Mouse (Mus musculus) adrenal gland, postnatal 36 days (tissue): ENCODE data around the gene Cck. TPM values are rescaled to one million over a fixed set of nuclear protein-coding genes. Genes with fewer than 3 reads are reported as not detected.

Source experiments
- DNase-seq, 2 experiments: peaks; one replicate each; pipeline ENCODE4 v3.0.0; 2021; ENCODE audit warnings: mixed read lengths in 1 of 2
- long read RNA-seq, 2 experiments: library from polyadenylated mRNA; stranded (forward); transcript quantifications; one replicate each; pipeline ENCODE4 v2.0.0; 2021; ENCODE audit warnings: borderline sequencing depth in 2 of 2
- total RNA-seq, 2 experiments: library from RNA; stranded (reverse); gene quantifications; 2 replicates each; pipeline ENCODE4 v1.2.3; 2021

Gene Cck
- total RNA-seq, result under 1 TPM in 1 of 2 experiments, not detected in 1; 0.99 TPM
- long read RNA-seq, experiment 1, result 0 reads
- long read RNA-seq, experiment 2, result 0 reads

- DNase-seq, result peak in 1 of 2 experiments; percentile 24
These were observed at the start of gene Cck for GRCm38 (mm10) chr9:121495529-121495928. Gene Cck, minus strand, starts transcription at chr9:121495694.

GRCm38 (mm10) chr9:121541530-121541929, 46.0 kb upstream of the Cck start:
- DNase-seq, result no peak

DNA sequence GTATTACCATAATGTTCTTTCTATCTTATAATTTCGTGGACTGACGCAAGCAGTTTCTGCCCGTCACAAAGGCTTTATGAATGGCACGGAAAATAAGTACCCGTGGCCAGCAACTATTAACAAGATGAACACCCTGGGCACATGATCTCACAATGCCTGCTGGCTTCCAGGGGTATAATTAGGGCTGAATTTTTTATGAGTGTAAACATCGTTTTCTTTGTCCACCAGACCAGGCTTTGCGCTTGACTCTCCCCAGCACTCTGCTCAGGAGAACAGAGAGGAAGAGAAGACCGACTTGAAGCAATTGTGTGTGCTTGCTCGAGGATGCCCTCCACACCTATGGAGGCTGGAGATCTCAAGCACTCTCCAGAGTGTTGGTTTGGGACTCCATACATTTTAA, 37.1 kb upstream of the Cck start:
- DNase-seq, result no peak

DNA sequence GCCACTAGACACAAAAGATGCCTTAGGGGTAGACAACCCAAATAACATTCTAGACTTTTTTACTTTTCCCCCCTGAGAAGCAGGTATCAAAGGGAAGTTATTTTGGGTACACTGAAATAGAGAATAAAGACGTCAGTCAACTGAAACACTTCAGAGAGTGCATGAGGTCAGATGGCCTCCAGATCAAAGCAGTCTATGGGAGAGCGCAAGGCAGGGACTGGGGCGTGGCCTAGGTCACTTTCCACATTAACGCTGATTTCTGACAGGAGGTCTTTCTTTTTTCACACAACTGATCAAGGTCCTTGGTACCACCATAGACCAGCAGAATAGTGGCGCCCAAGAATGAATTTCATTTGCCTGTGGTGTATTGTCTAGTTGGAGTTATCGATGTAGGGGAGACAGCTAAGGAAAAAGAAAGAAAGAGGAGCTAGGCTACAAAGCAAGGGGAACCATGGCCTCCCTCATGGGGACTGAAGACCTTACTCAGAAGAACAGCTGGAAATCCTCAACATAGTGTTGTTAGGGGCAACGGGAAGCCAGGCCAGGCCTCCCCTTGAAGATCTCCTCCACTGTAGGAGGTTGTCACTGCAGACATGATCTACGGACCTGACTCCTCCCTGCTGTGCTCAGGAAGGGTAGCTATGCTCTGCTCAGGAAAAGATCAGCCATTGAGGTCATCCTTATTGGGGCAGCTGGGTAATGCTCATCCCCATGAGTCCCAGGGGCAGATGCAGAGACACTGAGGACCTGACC, 33.3 kb upstream of the Cck start:
- peak in 1 of 2 experiments; percentile 8 for DNase-seq

DNA sequence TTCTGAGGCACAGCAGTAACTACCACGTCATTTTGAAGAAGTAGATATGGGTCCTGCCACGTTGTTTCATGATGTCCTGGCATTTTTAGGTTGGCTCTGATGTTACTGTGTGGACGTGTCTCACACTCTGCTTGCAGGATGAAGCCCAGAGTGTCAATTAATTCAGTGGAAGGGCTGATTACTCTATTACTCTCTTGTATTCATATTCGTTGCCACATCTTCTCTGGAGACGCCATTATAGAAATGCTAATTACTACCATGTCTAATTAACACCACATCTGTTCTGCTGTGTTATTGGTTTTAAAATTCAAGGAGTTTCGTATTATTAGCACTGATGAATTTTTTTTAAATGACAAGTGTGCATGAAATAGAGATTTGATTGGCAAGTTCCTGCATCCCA, 30.7 kb upstream of the Cck start:
- no peak for DNase-seq

DNA sequence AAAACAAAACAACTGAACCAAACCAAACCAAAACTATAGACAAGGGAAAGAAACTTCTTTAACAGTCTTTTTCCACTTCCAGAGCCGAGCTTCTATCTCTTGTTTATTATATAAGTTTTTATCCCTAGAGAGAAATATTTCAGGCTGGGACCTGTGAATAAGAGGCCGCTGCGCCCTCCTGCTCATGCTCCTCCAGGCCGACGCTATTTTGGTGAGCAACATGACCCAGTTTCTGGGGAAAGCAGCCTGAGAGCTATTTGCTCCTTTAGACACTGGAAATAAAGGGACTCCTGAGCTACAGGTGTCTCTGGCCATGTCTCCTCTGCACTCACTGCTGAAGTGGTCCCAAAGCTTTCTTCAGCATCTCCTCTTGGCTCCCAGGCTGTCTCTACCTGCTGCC, 24.6 kb upstream of the Cck start:
- DNase-seq, result no peak

DNA sequence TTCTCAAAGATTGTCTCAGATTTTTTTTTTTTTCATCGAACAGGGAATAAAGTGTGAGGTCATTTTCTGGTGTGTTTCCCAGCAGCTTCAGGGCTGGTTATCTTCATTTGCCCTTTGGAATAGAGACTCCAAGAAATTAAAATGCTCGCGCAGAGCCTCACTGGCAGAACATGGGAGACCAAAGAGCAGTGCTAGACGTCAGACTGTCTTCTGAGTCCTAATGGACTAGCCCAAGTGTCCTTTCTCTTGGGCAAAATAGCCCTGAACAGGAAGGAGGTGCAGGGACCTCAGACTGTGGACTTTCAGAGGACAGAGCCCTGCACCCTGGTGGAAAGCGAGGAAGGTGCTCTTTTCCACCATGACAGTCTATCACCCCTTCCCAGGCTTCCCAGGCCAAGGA, 19.0 kb upstream of the Cck start:
- DNase-seq, result no peak

- DNase-seq, result no peak
These were observed 16.4 kb upstream of the Cck start for GRCm38 (mm10) chr9:121511911-121512310.

GRCm38 (mm10) chr9:121506478-121507180, 11.1 kb upstream of the Cck start:
- no peak for DNase-seq

DNA sequence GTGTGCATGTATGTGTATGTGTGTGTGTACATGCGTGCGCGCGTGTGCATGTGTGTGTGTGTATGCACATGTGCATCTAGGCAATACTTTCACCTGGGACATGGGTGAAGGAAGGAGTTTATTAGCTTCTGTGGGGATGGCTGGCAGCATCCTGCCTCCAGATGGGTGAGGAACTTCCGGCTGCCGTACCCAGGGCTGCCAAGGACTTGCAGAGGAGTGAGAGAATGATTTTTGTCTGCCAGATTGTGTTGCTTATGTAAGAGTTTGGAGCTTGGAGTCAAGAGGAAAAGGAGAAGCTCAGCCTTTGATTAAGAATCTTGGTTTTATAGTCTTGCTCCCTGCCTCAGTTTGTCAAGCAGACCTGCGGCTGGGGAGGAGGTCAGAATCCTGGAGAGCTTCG, 9.9 kb upstream of the Cck start:
- DNase-seq, result no peak

DNA sequence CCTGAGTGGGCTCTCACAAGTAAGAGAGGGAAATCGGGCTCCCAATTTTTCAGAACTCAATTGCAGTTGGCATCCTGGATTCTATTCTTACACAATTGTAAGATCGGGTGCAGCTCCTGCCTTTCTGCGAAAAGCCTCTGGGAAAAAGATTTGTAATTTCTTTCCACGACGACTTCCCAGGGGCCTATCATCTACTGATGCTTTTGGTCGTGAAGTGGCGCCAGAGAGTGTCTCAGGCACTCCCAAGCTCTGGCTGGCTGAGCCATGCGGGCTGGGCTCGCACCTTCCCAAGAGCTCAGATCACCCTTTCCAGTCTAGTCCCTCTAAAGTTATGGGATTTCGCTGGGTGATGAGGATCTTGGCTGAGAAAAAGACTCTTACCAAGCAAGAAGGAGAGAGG, 608 bp upstream of the Cck start:
- DNase-seq, result no peak

DNA sequence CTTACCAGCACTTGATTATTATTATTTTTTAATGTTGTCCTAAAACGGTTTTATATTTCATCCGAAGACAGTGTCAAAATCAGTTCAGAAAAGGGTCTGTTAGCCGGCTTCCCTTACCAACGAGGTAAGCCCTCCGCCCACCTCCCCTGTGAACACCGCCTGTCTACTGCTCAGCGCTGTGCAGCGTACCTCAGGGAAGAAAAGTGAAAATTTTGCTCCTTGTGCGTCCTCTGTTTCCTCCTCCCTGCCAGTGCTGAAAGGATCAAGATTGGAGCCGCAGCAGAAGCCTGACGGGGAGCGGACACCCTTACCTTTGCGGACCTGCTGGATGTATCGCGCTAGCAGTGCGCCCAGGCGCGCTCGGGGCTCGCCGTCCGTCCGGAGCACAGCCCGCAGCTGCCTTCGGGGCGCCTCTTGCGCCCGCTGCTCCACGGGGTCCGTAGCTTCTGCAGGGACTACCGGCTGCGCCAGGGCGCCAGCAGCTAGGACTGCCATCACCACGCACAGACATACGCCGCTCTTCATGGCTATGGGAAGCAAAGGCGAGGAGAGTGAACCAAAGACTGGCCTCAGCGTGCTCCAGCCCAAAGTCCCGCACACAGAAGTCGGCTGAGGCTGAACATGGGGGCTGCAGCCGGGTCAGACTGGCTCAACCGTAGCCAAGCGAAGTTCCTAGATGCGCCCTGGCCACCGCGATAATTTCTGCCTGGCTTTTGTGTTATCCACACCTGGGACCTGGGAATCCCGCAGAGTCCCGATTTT, 1.3 kb downstream of the Cck start:
- DNase-seq, result no peak

- no peak for DNase-seq
These were observed 3.8 kb downstream of the Cck start for GRCm38 (mm10) chr9:121491592-121492240.

DNA sequence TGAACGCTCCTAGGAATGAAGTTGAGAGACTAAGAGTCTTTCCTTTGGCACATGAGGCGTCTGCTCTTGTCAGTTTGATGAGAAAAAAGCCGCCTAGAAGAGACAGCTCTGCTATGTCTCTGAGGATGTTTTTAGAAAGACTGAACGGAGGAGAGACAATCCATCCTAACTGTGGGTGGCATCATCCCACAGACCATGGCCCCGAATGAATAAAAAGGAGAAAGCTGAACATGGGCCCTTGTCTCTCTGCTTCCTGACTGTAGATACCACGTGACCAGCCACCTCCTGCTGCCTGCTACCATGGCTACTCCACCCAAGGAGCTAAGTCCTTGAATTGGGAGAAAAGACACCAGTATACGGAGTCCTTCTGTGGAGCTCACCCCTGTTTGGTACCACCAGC, 8.3 kb downstream of the Cck start:
- no peak for DNase-seq

DNA sequence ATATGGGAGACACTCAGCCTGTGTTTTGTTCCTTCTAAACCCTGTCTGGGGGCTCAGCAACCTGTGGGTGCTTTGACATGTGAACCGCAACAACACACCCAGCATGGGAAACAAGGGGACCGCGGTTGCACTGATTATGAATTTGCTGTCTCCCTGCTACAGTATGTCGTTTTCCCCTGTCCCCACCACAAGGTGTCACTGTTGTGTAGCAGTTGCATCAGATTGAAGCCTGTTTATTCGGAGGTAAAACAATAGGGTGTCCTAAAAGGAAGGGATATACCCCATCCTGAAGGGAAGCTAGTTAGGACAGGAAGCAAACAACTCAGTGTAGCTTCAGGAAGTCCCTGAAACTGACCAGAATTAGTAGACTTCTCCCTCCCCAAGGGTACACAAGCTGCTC, 16.0 kb downstream of the Cck start:
- DNase-seq, result peak; percentile 67 to 68

DNA sequence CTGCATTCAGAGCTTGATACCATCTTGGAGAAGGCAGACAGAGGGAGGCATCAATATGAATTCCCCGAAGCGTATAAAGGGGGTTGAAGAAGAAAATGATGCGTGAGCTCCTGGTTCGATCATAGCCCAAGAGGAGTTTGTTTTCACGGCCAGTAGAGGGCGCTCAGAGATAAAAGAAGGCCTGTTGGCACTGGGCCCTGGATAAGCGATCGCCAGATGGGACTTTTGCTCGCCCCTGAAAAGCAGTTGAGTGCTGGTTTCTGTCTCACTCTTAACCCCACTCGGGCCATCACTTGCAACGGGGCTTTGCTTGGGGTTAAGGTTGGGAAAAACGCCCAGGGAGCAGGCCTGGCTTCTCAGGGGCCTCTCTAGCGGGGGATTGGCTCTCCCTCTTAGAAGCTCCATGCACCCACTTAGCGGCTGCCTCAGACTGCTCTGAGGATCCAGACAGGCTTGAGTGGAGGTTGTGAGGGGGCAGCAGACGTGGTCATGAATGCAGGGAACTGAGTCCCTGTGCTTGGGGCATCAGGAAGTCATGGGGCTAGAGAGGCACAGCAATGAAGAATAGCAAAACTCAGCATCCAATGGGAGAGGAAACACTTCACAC, 18.1 kb downstream of the Cck start:
- peak; percentile 70 for DNase-seq

GRCm38 (mm10) chr9:121475488-121476452, 19.7 kb downstream of the Cck start:
- peak in 1 of 2 experiments; percentile 32 for DNase-seq

DNA sequence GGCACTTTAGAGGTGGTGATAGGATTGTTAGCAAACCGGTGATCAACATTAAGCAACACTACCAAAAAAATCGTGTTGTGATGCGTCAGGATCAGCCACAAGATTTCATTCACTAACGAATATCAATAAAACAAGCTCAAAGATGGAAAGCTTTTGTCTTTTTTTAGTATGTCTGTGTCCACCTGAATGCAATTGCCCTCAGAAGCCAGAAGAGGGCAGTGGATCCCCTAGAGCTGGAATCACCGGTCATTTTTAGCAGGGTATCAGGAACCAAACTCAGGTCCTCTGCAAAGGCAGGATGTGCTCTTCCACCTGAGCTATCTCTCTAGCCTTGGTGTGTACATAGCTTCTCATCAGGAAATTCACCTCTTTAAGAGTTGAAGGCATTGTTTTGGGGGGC, 20.7 kb downstream of the Cck start:
- no peak for DNase-seq

- no peak for DNase-seq
These were observed 25.8 kb downstream of the Cck start for GRCm38 (mm10) chr9:121469711-121470110.

GRCm38 (mm10) chr9:121467460-121467859, 28.0 kb downstream of the Cck start:
- no peak for DNase-seq

- DNase-seq, result no peak
These were observed 35.0 kb downstream of the Cck start for GRCm38 (mm10) chr9:121460527-121460926.
